Comparison of ENCODE assay signal across 22 mouse cellular contexts in genomic region chr9:75616560-75616959, GRCm38 (mm10). TPM values are rescaled to one million over a fixed set of nuclear protein-coding genes. Genes with fewer than 3 reads are reported as not detected.
DNase-seq lines count a peak whose midpoint lies in the region; ATAC-seq and TF ChIP-seq lines count a peak whose summit lies in the region.
"Had no signal": no experiment of that assay in that cellular context is flagged by ENCODE, and none has a peak within 500 bp of the region (broad histone marks: within the 10 kb centered on the region; RNA-seq: fewer than 3 reads in every experiment).

No protein-coding gene starts in this region.

- H3K36me3 ChIP-seq in intestine, embryonic 14.5 days (ENCODE audit: control insufficient read depth, insufficient read depth, low read length) = no peaks in the 10 kb centered on the region
- H3K36me3 ChIP-seq in intestine, postnatal 0 days (ENCODE audit: control insufficient read depth, insufficient read depth) = no peaks in the 10 kb centered on the region
- no peaks in the 10 kb centered on the region for H3K36me3 ChIP-seq in kidney, embryonic 16.5 days (ENCODE audit: insufficient read depth, low read length)
- H3K36me3 ChIP-seq: embryonic facial prominence, embryonic 13.5 days; embryonic facial prominence, embryonic 15.5 days; forebrain, embryonic 10.5 days; forebrain, embryonic 12.5 days had no signal

- no peak overlapping the region for H3K27ac ChIP-seq in intestine, embryonic 14.5 days (ENCODE audit: low read depth)
- no peak overlapping the region for H3K27ac ChIP-seq in intestine, postnatal 0 days (ENCODE audit: low read depth, low read length)
- H3K27ac ChIP-seq in kidney, embryonic 16.5 days (ENCODE audit: low read length) = no peak overlapping the region
- H3K27ac ChIP-seq: embryonic facial prominence, embryonic 13.5 days; embryonic facial prominence, embryonic 15.5 days; forebrain, embryonic 10.5 days; forebrain, embryonic 12.5 days had no signal

- no peak overlapping the region for H3K4me3 ChIP-seq in intestine, embryonic 14.5 days (ENCODE audit: low read depth, low read length)
- H3K4me3 ChIP-seq in intestine, postnatal 0 days (ENCODE audit: low read depth, low read length) = no peak overlapping the region
- H3K4me3 ChIP-seq in kidney, embryonic 16.5 days (ENCODE audit: low read length) = no peak overlapping the region
- H3K4me3 ChIP-seq: embryonic facial prominence, embryonic 13.5 days; embryonic facial prominence, embryonic 15.5 days; erythroblast, embryonic 14.5 days; forebrain, embryonic 10.5 days; forebrain, embryonic 12.5 days had no signal

- H3K9ac ChIP-seq in intestine, embryonic 14.5 days (ENCODE audit: low read length) = no peak overlapping the region
- H3K9ac ChIP-seq in intestine, postnatal 0 days (ENCODE audit: low read depth, low read length) = no peak overlapping the region
- H3K9ac ChIP-seq in kidney, embryonic 16.5 days (replicated peaks; ENCODE audit: low read length) = no peak overlapping the region
- H3K9ac ChIP-seq: embryonic facial prominence, embryonic 13.5 days; embryonic facial prominence, embryonic 15.5 days; forebrain, embryonic 12.5 days had no signal

- WGBS in intestine, embryonic 14.5 days = 68% methylated on average over 3 of the region's 3 CpGs
- 71% methylated on average over 3 of the region's 3 CpGs for WGBS in intestine, postnatal 0 days
- 62% methylated on average over 3 of the region's 3 CpGs for WGBS in kidney, embryonic 16.5 days

- DNase-seq in intestine, embryonic 14.5 days (ENCODE audit: low spot score) = peak; percentile 12
- no peak for DNase-seq in kidney, adult 9 months
- DNase-seq in kidney, postnatal 14 days = peak; percentile 9
- no peak for DNase-seq in kidney, postnatal 36 days
- DNase-seq: adrenal gland, adult 2 months; adrenal gland, postnatal 10 days; adrenal gland, postnatal 25 days; cerebellum, adult 11 months; cerebellum, adult 18-20 months; cerebellum, adult 8-10 months; cerebellum, adult 9-11 months; cerebellum, postnatal 14 days; cerebellum, postnatal 36 days; embryo, embryonic 11 days had no signal

- ATAC-seq in intestine, embryonic 14.5 days (replicated peaks; ENCODE audit: low FRiP score, low TSS enrichment, low read depth) = no peak
- ATAC-seq in intestine, postnatal 0 days = no peak
- ATAC-seq in kidney, embryonic 16.5 days (ENCODE audit: low FRiP score, low TSS enrichment) = peak; percentile 62; the same call in 1 of the 2 replicates
- ATAC-seq: forebrain, embryonic 14.5 days had no signal

- no peak overlapping the region for H3K4me2 ChIP-seq in intestine, embryonic 14.5 days (ENCODE audit: low read length)
- no peak overlapping the region for H3K4me2 ChIP-seq in intestine, postnatal 0 days (replicated peaks; ENCODE audit: low read depth)
- no peak overlapping the region for H3K4me2 ChIP-seq in kidney, embryonic 16.5 days (replicated peaks; ENCODE audit: low read depth, low read length)
- H3K4me2 ChIP-seq: embryonic facial prominence, embryonic 13.5 days; embryonic facial prominence, embryonic 15.5 days; forebrain, embryonic 12.5 days had no signal

- TF ChIP-seq CTCF in intestine, postnatal 0 days (IDR thresholded peaks at IDR 0.05; ENCODE audit: low read depth) = no peak

- no peaks in the 10 kb centered on the region for H3K4me1 ChIP-seq in intestine, embryonic 14.5 days (replicated peaks; ENCODE audit: control insufficient read depth, insufficient read depth, low read length)
- no peaks in the 10 kb centered on the region for H3K4me1 ChIP-seq in intestine, postnatal 0 days (replicated peaks; ENCODE audit: control insufficient read depth, insufficient read depth, low read length)
- H3K4me1 ChIP-seq in kidney, embryonic 16.5 days (ENCODE audit: insufficient read depth, low read length) = no peaks in the 10 kb centered on the region
- H3K4me1 ChIP-seq: embryonic facial prominence, embryonic 13.5 days; embryonic facial prominence, embryonic 15.5 days; forebrain, embryonic 10.5 days; forebrain, embryonic 12.5 days had no signal

- no peaks in the 10 kb centered on the region for H3K9me3 ChIP-seq in intestine, embryonic 14.5 days (ENCODE audit: control insufficient read depth, low read length)
- H3K9me3 ChIP-seq in intestine, postnatal 0 days (ENCODE audit: control insufficient read depth) = no peaks in the 10 kb centered on the region
- H3K9me3 ChIP-seq in kidney, embryonic 16.5 days (ENCODE audit: low read length) = no peaks in the 10 kb centered on the region
- H3K9me3 ChIP-seq: embryonic facial prominence, embryonic 13.5 days; embryonic facial prominence, embryonic 15.5 days; forebrain, embryonic 12.5 days had no signal

- H3K27me3 ChIP-seq in intestine, embryonic 14.5 days (replicated peaks; ENCODE audit: control insufficient read depth, insufficient read depth, low read length) = no peaks in the 10 kb centered on the region
- H3K27me3 ChIP-seq in intestine, postnatal 0 days (replicated peaks; ENCODE audit: control insufficient read depth, insufficient read depth, low read length) = 0 out of 2 replicates have a peak, but pooled peaks cover 2% of the 10 kb centered on the region
- H3K27me3 ChIP-seq in kidney, embryonic 16.5 days (ENCODE audit: insufficient read depth, low read length) = no peaks in the 10 kb centered on the region
- H3K27me3 ChIP-seq: embryonic facial prominence, embryonic 13.5 days; embryonic facial prominence, embryonic 15.5 days; forebrain, embryonic 12.5 days had no signal

RNA-seq across cellular contexts. Expression of gene Tmod2, which starts 5.4 kb away (rescaled TPM):
- 17.6 and 21.3 TPM in 2 replicates for polyA plus RNA-seq in intestine, embryonic 14.5 days (2014; fragmentation: Nextera tagmentation; extraction: Ambion mirVana)
- polyA plus RNA-seq in intestine, postnatal 0 days (2015; fragmentation: Nextera tagmentation; extraction: Ambion mirVana) = 10.0 and 10.9 TPM in 2 replicates
- polyA plus RNA-seq in kidney, embryonic 16.5 days (2015; fragmentation: Nextera tagmentation; extraction: Ambion mirVana) = 19.7 and 20.8 TPM in 2 replicates
- polyA plus RNA-seq: erythroblast, embryonic 14.5 days had no signal

RNA-seq across cellular contexts. Expression of gene Lysmd2, which starts 9.0 kb away (rescaled TPM):
- 24.3 and 26.6 TPM in 2 replicates for polyA plus RNA-seq in intestine, embryonic 14.5 days (2014; fragmentation: Nextera tagmentation; extraction: Ambion mirVana)
- 15.5 and 16.7 TPM in 2 replicates for polyA plus RNA-seq in intestine, postnatal 0 days (2015; fragmentation: Nextera tagmentation; extraction: Ambion mirVana)
- polyA plus RNA-seq in kidney, embryonic 16.5 days (2015; fragmentation: Nextera tagmentation; extraction: Ambion mirVana) = 31.0 and 31.5 TPM in 2 replicates
- polyA plus RNA-seq: erythroblast, embryonic 14.5 days had no signal

RNA-seq across cellular contexts. Expression of gene Tmod3, which starts 57.1 kb away (rescaled TPM):
- 89.2 and 92.5 TPM in 2 replicates for polyA plus RNA-seq in intestine, embryonic 14.5 days (2014; fragmentation: Nextera tagmentation; extraction: Ambion mirVana)
- 65.5 and 70.2 TPM in 2 replicates for polyA plus RNA-seq in intestine, postnatal 0 days (2015; fragmentation: Nextera tagmentation; extraction: Ambion mirVana)
- polyA plus RNA-seq in kidney, embryonic 16.5 days (2015; fragmentation: Nextera tagmentation; extraction: Ambion mirVana) = 157 and 167 TPM in 2 replicates

Comparison
In these comparisons a context has a peak if more than half of its experiments do, and no peak if none do; other contexts are left out.
1. DNase-seq: peak in intestine, embryonic 14.5 days (single experiment) and kidney, postnatal 14 days (single experiment); none in kidney, adult 9 months (single experiment) and kidney, postnatal 36 days (0 of 2).